Mouse (Mus musculus): ENCODE data around the gene Abca2. TPM values are rescaled to one million over a fixed set of nuclear protein-coding genes. Genes with fewer than 3 reads are reported as not detected.
"Not testable (repeated sequence)": the region's sequence is repeated elsewhere in the genome, so short reads cannot be mapped to it uniquely, and the experiment has no call there.

The Abca2 gene
- total RNA-seq (2022) = 10 to 100 TPM; 42.5 to 47.2 (median 45.2) TPM

DNA sequence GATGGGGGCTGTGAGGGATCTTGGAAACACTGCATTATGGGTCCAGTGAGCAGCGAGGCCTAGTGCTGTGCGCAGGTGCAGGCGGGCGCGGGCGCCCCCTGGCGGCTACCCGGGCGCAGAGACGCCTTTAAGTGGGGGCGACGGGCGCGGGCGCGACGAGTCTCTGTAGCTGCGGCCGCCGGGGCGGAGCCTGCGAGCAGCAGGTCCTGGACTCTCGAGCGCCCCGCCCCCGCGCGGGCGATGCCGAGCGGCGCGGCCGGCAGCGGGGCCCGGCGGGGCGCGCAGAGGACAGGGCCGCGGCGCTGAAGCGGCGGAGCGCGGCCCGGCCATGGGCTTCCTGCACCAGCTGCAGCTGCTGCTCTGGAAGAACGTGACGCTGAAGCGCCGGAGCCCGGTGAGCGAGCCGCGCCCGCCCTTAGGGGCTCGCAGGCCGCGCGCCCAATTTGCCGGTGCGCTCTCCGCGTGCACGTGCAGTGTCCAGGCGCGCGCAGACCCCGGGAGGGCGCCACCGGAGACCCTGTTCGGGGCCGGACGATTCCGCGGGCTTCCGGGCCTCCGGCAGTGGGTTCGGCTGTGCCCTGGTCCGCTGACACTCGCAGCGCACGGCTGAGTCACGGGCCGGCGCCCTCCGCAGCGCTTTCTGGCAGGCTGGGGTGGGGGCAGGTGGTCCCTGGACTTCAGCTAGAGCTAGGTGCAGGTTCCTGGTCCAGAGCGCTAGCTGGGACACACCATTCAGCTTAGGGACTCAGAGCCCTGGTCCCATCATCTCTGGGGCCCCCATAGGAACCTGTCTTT, at the start of gene Abca2:
Gene Abca2, plus strand, starts transcription at position 262 of the 795 bp plus-strand sequence.
- DNase-seq (ENCODE audit: low spot score) = peak; percentile 84

DNA sequence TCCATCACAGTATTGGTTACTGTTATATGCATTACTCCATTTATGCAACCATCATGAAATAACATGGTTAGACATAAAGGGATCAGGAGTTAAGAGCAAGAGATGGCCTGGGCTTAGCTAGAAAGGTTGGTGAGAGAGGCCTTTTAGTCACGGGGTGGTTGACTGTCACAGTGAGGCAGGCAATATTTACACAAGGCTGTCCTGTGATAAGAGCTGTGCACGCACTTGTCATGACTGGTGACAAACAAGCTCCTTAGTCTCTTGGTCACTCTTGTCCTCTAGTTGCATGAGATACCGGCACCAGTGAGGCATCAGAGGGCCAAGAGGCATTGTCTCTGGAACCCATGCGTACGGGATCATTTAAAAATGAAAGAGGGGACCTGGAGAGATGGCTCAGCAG, 44.0 kb upstream of the Abca2 start:
- no peak for DNase-seq (ENCODE audit: low spot score)

DNA sequence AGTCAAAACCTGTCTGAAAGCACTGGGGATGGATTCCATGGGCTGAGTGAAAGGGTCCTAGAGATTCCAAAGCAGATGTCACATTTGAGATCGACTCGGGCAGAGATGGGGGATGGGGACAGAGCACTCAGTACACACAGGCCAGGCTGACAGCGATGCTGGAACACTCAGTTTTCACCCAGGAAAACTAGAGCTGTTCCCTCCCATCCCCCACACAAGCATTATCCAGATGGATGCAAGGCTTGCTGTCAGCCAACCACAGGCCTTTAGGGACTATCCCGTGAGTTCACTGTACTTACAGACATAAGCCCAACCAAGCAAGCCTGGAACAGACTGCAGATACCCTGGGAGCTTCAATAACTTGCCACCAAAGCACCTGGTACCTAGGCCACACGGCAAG, 37.2 kb upstream of the Abca2 start:
- DNase-seq (ENCODE audit: low spot score) = no peak

DNA sequence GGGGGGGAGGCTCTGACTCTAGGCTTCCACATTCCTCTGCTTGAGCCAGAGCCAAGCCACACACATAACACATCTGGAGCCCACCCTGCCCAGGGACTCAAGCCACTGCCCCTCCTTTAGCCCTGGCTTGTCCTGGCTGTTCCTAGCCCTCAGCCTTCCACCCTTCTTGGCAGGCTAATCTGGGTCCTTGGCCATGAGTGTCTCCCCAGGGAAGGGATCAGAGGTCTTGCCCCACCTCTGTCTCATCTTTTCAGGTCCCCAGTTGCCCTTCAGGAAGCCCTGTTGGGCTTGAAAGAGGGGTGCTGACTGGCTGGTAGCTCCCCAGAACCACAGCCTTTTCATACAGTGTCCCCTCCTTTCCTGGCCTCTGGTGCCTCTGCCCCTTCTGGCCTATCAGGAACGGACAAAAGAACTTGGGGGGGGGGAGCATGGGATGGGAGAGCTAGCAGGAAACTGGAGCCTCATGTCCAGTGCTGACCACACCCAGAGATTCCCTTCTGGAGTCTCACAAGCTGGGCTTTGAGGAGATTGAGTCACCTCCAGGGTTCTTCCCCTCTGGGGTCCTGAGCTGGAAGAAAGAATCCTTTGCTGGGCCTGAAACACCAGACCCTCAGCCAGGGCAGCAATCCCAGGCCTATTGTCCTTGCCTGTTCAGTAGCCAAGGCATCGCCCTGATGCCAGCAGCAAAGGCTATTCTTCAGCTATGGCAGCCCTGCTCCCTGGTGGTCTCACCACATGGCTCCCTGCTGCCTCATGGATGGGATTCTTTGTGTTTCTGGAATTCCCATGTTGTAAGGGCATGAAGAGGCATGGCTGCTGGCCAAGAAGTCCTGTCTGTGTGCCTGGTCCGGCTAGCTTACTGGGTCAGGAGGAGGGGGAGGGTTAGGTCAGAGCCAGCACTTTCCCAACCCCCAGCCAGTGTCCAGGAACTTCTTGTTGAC, 34.0 kb upstream of the Abca2 start:
- DNase-seq (ENCODE audit: low spot score) = peak; percentile 63

DNA sequence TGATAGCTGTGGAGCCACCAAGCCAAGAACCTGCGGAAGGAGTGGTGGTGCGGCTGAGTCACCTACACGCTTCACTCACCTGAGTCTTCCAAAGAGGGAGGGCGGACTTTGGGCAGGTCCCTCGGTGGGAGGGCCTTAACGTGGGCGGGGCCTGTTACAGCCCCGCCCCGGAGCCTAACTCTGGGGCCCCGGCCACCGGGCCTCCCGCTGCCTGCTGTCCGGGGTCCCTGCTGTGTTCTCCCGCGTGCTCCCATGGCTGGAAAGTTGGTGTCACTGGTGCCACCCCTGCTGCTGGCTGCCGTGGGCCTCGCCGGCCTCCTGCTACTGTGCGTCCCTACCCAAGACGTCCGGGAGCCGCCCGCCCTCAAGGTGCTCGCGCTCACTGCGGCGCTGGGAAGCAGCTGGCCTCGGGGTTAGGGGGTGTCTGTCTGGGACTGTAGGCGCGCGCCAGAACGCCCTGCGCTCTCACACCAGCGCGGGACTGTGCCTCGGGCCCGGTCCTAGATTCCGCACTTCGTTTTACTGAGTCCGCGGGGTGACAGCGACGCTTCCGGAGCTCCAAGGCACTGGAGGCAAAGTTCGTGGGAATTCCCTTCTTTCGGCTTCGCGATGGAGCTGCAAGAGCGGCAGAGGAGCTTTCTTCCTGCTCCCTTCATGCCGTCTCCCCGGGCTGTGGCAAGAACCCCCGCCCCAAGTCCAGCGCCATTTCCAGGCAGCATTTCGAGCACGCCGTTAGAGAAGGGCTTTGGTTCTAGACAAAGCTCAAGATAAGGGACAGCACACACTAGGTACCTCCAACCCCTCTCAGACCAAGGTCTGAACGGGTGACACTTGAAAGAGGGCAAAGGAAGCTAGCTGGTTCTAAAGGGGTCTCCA, 32.5 kb upstream of the Abca2 start, which contains the start of gene Entpd2:
Gene Entpd2, plus strand, starts transcription at position 154 of the 876 bp plus-strand sequence.
- DNase-seq (ENCODE audit: low spot score) = no peak

DNA sequence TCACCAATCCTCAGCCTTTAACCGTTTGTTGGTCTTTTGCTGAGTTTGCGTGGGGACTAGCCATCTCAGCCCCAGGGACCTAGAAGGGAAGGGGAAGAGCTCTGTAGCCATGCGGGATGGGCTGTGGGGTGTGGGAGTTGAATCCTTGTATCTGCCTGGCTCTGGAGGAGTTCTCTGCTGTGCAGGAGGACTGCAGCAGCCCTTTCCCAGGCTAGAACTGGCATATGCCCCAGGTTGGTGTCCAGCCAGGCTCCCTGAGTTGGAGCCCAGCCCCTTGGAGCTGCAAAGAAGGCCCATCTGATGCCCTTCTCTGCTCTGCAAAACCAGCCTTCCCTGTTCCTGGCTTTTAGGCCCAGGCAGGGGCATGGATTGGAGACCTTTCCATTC, 31.9 kb upstream of the Abca2 start:
- DNase-seq (ENCODE audit: low spot score) = no peak

DNA sequence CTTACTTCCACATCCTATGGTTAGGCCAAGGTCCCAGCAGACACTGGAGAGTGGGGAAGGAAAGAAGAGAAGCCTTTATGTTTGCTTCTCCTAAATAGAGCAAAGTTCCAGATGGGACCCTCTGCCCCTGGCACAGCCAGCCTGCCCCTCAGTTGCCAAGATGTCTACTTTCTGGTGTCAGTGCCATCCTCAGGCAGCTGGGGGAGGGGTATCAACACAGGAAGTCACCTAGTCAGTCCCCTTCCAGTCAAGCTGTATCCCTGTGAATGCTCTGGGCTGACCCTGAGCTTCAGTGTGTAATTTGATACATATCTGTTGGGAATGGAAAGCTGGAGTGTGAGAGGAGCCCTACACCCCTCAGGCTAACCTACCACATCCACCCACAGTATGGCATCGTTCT, 31.5 kb upstream of the Abca2 start:
- DNase-seq (ENCODE audit: low spot score) = no peak

DNA sequence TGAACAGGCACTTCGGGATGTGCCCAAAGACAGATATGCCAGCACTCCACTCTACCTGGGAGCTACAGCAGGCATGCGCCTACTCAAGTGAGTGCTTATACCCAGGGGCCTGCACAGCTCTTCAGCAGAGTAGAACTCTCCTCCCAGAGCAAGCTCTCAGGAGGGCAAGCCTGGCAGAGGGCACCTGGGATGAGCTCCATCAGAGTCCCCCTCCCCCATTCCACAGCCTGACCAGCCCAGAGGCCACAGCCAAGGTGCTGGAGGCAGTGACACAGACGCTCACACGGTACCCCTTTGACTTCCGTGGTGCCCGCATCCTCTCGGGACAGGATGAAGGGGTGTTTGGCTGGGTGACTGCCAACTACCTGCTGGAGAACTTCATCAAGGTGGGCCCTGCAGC, 30.4 kb upstream of the Abca2 start:
- no peak for DNase-seq (ENCODE audit: low spot score)

DNA sequence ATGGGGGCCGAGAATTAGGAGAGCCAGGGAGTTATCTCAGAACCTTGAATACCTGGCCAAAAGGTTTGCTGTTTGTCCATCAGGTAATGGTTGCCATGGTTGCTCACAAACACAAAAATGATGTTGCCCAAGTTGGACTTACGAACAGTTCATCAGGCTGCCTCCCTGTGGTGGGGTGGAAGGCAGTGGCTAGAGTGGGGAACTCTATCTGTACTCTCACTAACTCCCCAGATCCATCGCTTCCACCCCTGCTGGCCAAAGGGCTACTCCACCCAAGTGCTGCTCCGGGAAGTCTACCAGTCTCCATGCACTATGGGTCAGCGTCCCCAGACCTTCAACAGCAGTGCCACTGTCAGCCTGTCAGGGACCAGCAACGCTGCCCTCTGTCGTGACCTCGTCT, 29.5 kb upstream of the Abca2 start, which contains the start of gene Npdc1:
Gene Npdc1, plus strand, starts transcription at position 301 of the 400 bp plus-strand sequence.
- DNase-seq (ENCODE audit: low spot score) = no peak

DNA sequence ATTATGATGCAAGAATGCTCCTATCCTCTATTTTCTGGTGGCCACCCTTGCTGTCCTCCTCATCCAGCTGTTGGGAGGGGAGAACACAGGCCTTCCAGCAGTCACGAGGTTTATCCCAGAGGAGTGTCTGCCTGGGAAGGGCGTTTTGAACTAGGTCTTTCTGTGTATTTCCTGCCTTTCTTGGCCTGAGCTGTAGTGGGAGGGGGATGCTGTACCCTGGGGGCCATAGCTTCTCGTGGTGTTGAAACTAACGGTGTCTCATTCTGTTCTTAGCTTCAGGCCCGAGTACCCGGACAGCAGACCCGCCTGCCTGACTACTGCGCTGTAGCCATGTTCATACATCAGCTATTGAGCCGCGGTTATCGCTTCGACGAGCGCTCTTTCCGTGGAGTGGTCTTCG, 28.2 kb upstream of the Abca2 start:
- peak; percentile 66 for DNase-seq (ENCODE audit: low spot score)

DNA sequence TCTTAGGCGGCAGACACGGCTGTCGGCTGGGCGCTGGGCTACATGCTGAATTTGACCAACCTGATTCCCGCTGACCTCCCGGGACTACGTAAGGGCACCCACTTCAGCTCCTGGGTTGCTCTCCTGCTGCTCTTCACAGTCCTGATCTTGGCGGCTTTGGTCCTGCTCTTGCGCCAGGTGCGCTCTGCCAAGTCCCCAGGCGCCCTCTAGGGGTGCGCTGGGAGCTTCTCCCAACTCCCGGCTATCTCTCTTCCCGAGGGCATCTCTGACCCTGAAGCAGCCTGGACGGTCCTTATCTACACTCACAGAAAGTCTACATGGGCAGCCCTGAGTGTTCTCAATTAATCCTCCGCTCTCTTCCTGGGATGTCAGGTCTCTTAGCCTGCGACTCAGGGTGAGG, 27.7 kb upstream of the Abca2 start:
- peak; percentile 51 for DNase-seq (ENCODE audit: low spot score)

DNA sequence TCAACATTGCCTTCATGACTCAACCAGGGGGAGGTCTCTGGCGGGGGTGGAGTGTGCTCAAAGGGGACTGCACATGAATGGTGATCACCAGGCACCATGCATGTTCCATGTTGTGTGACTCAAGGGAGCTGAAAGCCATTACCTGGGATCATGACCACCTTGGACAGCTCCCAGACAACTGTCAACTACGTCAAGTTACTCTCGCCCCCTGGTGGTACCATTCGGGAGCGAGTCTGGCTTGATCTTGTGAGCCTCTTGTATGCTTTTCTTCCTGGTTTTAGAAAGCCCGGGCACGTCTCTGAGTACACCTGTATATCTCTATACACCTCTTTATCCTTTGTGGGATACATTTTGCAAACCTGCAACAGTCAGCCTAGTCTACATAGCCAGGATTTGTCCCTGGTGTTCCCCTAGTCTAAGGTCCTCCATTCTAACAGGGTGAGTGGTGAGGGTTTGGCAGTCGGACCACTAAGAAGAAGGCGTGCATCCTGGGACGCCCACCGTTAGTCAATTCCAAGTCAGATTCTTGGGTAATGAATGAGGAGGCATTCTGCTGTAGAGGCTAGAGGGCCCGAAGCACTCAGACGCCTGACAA, 26.0 kb upstream of the Abca2 start:
- DNase-seq (ENCODE audit: low spot score) = peak; percentile 50

DNA sequence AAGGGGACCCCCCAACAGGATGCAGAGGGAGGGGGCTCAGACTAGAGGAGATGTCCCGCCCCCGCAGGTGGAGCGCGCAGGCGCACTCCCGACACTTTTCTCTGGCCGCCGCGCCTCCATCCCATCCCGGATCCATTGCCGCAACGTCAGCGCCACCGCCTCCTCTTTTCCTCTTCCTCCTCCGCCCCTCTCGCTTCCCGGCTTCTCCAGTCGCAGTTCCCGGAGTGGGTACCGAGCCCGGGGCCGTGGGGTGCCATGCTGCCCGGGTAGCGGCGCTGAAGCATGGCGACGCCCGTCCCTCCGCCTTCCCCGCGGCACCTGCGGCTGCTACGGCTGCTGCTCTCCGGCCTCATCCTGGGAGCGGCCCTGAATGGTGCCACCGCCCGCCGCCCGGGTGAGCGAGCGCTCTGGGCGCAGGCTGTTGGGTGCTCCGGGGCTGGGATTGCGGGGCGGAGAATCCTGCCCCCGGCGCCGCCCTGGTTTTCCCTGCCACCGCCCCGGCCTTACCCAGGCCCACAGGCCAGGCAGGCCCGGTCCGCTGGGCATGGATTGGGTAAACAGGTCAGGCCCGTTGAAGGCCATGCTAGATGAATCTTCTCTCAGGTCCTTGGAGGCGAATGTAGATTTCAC, 25.4 kb upstream of the Abca2 start:
- peak; percentile 79 for DNase-seq (ENCODE audit: low spot score)

DNA sequence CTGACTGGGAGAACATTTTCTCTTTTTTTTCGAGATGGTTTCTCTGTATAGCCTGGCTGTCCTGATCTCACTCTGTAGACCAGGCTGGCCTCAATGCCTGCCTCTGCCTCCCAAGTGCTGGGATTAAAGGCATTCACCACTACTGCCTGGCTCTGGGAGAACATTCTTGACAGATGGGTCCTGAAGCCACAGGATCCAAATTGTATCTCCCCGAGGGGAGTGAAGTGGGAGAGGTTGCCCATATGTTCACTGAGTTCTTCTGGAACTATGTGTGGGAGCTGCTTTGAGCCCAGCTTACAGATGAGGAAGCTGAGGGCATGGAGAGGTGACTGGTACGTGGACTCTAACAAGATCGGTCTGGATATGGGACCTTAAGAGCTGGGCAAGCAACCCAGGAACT, 24.5 kb upstream of the Abca2 start:
- DNase-seq (ENCODE audit: low spot score) = no peak

DNA sequence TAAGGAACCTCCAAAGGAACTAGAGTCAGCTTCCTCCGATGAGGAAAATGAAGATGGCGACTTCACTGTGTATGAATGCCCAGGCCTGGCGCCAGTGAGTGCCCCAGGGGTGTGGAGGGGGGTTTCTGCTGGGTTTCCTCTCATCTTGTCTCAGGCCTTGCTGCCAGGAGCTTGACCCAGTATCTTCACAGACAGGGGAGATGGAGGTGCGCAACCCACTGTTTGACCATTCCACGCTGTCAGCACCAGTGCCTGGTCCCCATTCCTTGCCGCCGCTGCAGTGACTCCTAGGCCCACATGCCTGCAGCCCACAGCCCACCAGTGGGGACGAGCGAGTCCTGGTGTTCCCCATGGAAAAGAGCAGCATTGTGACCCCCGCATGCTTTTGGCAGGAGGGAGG, 19.6 kb upstream of the Abca2 start:
- DNase-seq (ENCODE audit: low spot score) = no peak

DNA sequence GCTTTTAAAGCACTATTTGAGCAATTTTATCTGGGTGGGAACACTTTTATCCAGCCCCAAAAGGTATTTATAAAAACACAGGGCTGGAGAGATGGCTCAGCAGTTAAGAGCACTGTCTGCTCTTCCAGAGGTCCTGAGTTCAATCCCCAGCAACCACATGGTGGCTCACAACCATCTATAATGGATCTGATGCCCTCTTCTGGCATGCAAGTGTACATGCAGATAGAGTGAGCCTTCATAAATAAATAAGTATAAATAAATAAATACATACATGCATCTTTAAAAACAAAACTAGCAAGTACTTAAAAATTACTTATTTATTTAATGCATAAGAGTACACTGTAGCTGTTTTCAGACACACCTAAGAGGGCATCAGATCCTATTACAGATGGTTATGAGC, 15.1 kb upstream of the Abca2 start:
- not testable (repeated sequence) for DNase-seq (ENCODE audit: low spot score)

DNA sequence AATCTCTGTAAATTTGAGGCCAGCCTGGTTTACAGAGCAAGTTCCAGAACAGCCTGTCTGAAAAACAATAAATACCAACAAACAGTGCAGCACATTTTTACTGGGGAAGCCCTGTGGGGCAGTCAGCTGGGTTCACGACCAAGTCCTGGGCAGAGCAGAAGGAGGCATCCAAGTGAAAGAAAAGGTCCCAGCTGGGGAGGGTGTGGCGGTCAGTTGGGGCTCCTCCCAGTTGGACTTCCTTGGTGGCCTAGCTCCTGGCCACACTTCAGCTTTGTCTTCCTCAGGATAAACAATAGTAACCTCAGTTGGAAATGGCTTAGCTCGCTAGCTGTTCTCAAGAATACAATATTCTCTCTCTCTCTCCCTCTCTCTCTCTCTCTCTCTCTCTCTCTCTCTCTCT, 11.1 kb upstream of the Abca2 start:
- no peak for DNase-seq (ENCODE audit: low spot score)

DNA sequence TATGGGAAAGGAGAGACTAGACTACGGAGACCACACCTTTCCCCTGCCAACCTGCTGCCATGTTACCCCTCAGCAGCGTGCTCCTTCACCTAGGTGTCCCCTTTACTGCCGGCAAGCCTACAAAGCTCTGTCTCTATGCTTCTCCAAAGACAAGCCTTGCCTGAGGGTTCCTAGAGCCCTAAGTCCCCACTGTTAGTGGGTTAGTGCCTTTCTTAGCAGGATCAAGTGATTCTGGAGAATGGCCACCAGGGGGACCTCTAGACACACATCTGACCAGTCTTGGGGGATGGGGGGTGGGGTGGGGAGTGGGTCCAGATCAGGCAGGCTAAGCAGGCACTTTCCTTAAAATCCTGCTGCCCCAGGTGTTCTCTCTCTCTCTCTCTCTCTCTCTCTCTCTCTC, 6.6 kb upstream of the Abca2 start:
- no peak for DNase-seq (ENCODE audit: low spot score)

DNA sequence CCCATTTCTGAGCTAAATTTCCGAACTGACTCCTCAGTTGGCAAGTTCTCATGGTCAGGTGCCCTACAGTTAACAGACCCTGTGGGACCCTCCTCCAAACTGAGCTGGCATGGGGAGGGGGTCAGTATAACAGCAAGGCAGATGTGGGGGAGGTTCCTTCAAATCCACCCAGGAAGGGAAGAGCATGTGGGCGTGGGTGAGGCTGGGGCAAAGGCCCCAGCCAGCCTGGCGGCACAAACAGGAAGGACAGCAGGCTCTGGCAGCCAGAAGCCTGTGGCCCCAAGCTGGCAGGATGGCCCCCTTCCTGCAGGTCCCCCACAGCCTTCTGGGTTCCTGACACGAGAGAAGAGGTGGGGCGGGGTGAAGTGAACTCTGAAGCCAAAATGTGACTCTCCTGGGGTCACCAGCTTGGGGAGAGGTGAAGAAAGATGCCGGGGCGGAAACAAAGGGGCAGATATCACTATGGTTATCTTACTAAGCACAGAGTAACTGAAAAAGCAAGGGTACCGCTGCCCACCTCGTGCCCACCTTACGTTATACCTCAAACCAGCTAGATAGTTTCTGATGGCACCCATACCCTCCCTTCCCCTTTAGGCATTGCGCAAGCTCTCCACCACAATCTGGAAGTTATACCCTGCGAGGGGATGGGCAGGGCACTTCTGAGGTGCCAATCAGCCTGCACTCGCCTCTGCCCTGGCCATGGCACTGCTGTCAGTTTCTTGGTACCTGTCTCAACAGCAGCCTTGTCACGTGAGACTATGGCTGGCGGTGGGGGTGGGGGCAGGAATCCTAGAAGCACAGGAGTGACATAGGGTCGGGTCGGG, 5.7 kb upstream of the Abca2 start, which contains the start of gene Fut7:
Gene Fut7, plus strand, starts transcription at position 681 of the 824 bp plus-strand sequence.
- DNase-seq (ENCODE audit: low spot score) = no peak

DNA sequence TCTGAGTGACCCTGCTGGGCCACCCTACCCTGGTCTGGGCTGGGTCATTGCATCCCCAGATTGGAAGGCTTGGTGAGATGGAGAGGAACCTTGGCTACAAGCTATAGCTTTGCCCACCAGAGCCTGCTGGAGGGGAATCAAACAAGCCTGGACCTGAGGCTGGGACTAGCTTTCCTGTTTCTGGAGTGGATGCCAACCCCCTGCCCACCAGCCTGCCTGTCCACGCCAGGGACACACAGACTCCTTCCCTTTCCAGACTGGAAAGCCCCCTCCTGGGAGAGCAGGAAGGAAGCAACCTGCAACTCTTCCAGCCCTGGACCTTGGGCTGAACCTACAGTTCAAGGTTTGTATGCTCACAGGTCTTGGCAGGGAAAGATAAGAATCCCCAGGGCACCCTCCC, 4.9 kb upstream of the Abca2 start:
- DNase-seq (ENCODE audit: low spot score) = no peak

Measured in heart, adult 8-10 months (tissue).